Mouse (Mus musculus) Patski (cell line): Measurements from ENCODE around the gene Lamtor1. TPM values are rescaled to one million over a fixed set of nuclear protein-coding genes. Genes with fewer than 3 reads are reported as not detected.

ENCODE experiments used
- ATAC-seq: fragments of 100-300 bp; one replicate; pipeline ENCODE4 v1.8.0; 2021
- CTCF ChIA-PET: fragments of 350-600 bp; sonication (Branson Sonifier 250); formaldehyde crosslinking; loops from one replicate; lab custom pipeline; 2022; ENCODE audit warnings: inconsistent platforms; lab: Charles Lee
- POLR2A ChIA-PET: fragments of 350-600 bp; sonication (Branson Sonifier 250); formaldehyde crosslinking; loops from one replicate; lab custom pipeline; 2022; ENCODE audit warnings: antibody characterized with exemption, inconsistent platforms; lab: Charles Lee
- DNase-seq: peaks from one replicate; pipeline ENCODE4 v3.0.0-alpha.2; 2011; ENCODE audit warnings: low read depth, low spot score
- H3K27me3 ChIP-seq: fragments of 371-371 bp; one replicate; pipeline ENCODE4 v1.5.1; 2021
- CTCF ChIP-seq: fragments of 100-300 bp; IDR thresholded peaks from one replicate; pipeline ENCODE4 v1.5.1; 2021
- in situ Hi-C: fragments of 300-500 bp; cut with MboI; formaldehyde crosslinking; loops from 3 replicates; pipeline ENCODE4 v1.11.1; 2018; ENCODE audit warnings: low pct_unique_long_range_greater_than_20kb, mixed read lengths
- polyA plus RNA-seq: library from polyadenylated mRNA; unstranded; gene quantifications from one replicate; pipeline ENCODE4 v1.2.3, GENCODE M21; 2021

The Lamtor1 gene
- polyA plus RNA-seq, 1 experiment from 2014 or later: 130 TPM

- POLR2A ChIA-PET: interaction anchor here (0.6 to 1.0 kb wide), 2 partner anchors 27 to 51 kb away, joined by 3 to 4 read pairs; no protein-coding TSS in a partner anchor
- no peak for TF ChIP-seq CTCF
- no peak for ATAC-seq
- no peaks in the 10 kb centered on the region for H3K27me3 ChIP-seq
- in situ Hi-C loops: no loop called here
- DNase-seq: no peak
- CTCF ChIA-PET: interaction anchor here (0.8 to 1.6 kb wide), 6 partner anchors 11 to 64 kb away, joined by 3 to 9 read pairs (median 4); no protein-coding TSS in a partner anchor
Observed at GRCm38 (mm10) chr7:101968751-101969150, 63.0 kb downstream of the Lamtor1 start.

- peak; percentile 43 for DNase-seq
- in situ Hi-C loops: no loop called here
Observed at GRCm38 (mm10) chr7:101969694-101970428, 64.2 kb downstream of the Lamtor1 start.

GRCm38 (mm10) chr7:101970429-101970775, 64.7 kb downstream of the Lamtor1 start:
- ChIA-PET POLR2A (interaction anchor here (0.9 to 1.5 kb wide), 3 partner anchors 9 to 40 kb away, joined by 3 read pairs; no protein-coding TSS in a partner anchor), CTCF (interaction anchor here (0.7 kb wide), 1 partner anchor 11 kb away, joined by 3 read pairs; no protein-coding TSS in a partner anchor)
- DNase-seq: peak; percentile 73
- ATAC-seq: peak; percentile 37
- no peak for TF ChIP-seq CTCF
- in situ Hi-C loops: no loop called here
- H3K27me3 ChIP-seq: no peaks in the 10 kb centered on the region

More at GRCm38 (mm10) chr7:101969694-101970428, 64.2 kb downstream of the Lamtor1 start:
- H3K27me3 ChIP-seq: no peaks in the 10 kb centered on the region
- peak; percentile 67 for ATAC-seq
- TF ChIP-seq CTCF: no peak
- CTCF ChIA-PET: interaction anchor here (0.7 to 1.1 kb wide), 2 partner anchors 12 to 41 kb away, joined by 3 read pairs; no protein-coding TSS in a partner anchor
- POLR2A ChIA-PET: interaction anchor here (1.0 to 1.5 kb wide), 2 partner anchors 40 to 52 kb away, joined by 3 read pairs; no protein-coding TSS in a partner anchor

GRCm38 (mm10) chr7:101970821-101971461, 65.2 kb downstream of the Lamtor1 start:
- ChIA-PET POLR2A (interaction anchor here (0.9 to 1.5 kb wide), 3 partner anchors 9 to 41 kb away, joined by 3 read pairs; no protein-coding TSS in a partner anchor), CTCF (no interaction called here)
- TF ChIP-seq CTCF: no peak
- peak; percentile 31 for DNase-seq
- in situ Hi-C loops: no loop called here
- peak; percentile 13 for ATAC-seq
- H3K27me3 ChIP-seq: no peaks in the 10 kb centered on the region

GRCm38 (mm10) chr7:101971721-101972120, 66.0 kb downstream of the Lamtor1 start:
- CTCF ChIA-PET: no interaction called here
- peak; percentile 5 for ATAC-seq
- TF ChIP-seq CTCF: no peak
- POLR2A ChIA-PET: interaction anchor here (1.2 kb wide), 1 partner anchor 27 kb away, joined by 3 read pairs; no protein-coding TSS in a partner anchor
- no peak for DNase-seq
- no peaks in the 10 kb centered on the region for H3K27me3 ChIP-seq
- in situ Hi-C loops: no loop called here

GRCm38 (mm10) chr7:101973730-101974129, 68.0 kb downstream of the Lamtor1 start:
- CTCF ChIA-PET: no interaction called here
- ATAC-seq: no peak
- no peak for DNase-seq
- no peak for TF ChIP-seq CTCF
- in situ Hi-C loops: no loop called here
- no peaks in the 10 kb centered on the region for H3K27me3 ChIP-seq
- POLR2A ChIA-PET: interaction anchor here (1.3 kb wide), 1 partner anchor 58 kb away, joined by 3 read pairs; no protein-coding TSS in a partner anchor

GRCm38 (mm10) chr7:101974505-101974904, 68.8 kb downstream of the Lamtor1 start:
- ATAC-seq (no peak), DNase-seq (no peak)
- POLR2A ChIA-PET: interaction anchor here (1.2 to 1.3 kb wide), 2 partner anchors 58 to 88 kb away, joined by 3 read pairs; no protein-coding TSS in a partner anchor
- no peak for TF ChIP-seq CTCF
- in situ Hi-C loops: no loop called here
- CTCF ChIA-PET: interaction anchor here (1.0 kb wide), 1 partner anchor 24 kb away, joined by 4 read pairs; no protein-coding TSS in a partner anchor
- no peaks in the 10 kb centered on the region for H3K27me3 ChIP-seq

Other genes with a start within 250 kb of the Lamtor1 start
- 49.5 TPM for gene Clpb, start 242.3 kb upstream of the Lamtor1 start, polyA plus RNA-seq
- gene Phox2a, start 87.6 kb upstream of the Lamtor1 start, polyA plus RNA-seq: not detected
- gene Inppl1, start 67.7 kb upstream of the Lamtor1 start, polyA plus RNA-seq: 148 TPM
- not detected for gene Folr2, start 48.7 kb upstream of the Lamtor1 start, polyA plus RNA-seq
- gene Anapc15, start 42.2 kb upstream of the Lamtor1 start, polyA plus RNA-seq: 36.4 TPM
- gene Folr1, start 35.1 kb upstream of the Lamtor1 start, polyA plus RNA-seq: 73.6 TPM
- 0.50 TPM for gene Tomt, start 455 bp downstream of the Lamtor1 start, polyA plus RNA-seq
- 6.0 TPM for gene Lrrc51, start 28.0 kb downstream of the Lamtor1 start, polyA plus RNA-seq
- gene Numa1, start 28.2 kb downstream of the Lamtor1 start, polyA plus RNA-seq: 156 TPM
- gene Il18bp, start 112.8 kb downstream of the Lamtor1 start, polyA plus RNA-seq: 2.4 TPM
- 35.8 TPM for gene Rnf121, start 159.6 kb downstream of the Lamtor1 start, polyA plus RNA-seq
- gene Xndc1, start 159.6 kb downstream of the Lamtor1 start, polyA plus RNA-seq: 13.1 TPM
- 0.24 TPM for gene Xntrpc, start 159.8 kb downstream of the Lamtor1 start, polyA plus RNA-seq
- gene Trpc2, start 177.2 kb downstream of the Lamtor1 start, polyA plus RNA-seq: not detected
- gene Art1, start 195.8 kb downstream of the Lamtor1 start, polyA plus RNA-seq: not detected
- not detected for gene Art5, start 203.6 kb downstream of the Lamtor1 start, polyA plus RNA-seq
- gene Chrna10, start 210.9 kb downstream of the Lamtor1 start, polyA plus RNA-seq: not detected